Mouse (Mus musculus) kidney, postnatal 14 days (tissue): ENCODE measurements around the gene Dytn.

Experiments
- DNase-seq: peaks from one replicate; pipeline ENCODE4 v3.0.0; 2022; ENCODE audit warnings: mixed read lengths

Gene Dytn

DNA sequence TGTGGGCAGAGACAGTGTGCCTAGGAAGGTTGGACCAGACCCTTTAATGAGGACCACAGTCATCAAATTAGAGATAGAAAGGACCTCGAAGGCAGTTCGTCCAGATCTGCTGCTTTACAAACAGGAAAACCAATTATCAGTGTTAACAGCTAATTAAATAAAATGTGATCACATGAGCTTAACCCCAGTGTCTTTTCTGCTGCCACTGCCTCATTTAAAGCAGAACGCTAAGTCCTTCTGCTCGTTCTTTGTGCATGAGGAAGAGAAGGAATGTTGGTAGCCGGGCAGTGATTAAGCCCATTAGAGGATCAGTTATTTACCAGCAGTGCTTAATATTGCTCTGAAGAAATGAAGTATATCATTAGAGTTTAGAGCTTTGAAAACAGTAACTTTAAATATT is 109.9 kb downstream of the Dytn start:
- no peak for DNase-seq

- no peak for DNase-seq
Measured at GRCm38 (mm10) chr1:63573864-63574611, 112.7 kb downstream of the Dytn start.

- no peak for DNase-seq
Measured at GRCm38 (mm10) chr1:63573432-63573831, 113.3 kb downstream of the Dytn start.
